Mouse (Mus musculus): Measurements from ENCODE around the gene Samd8. TPM values are rescaled to one million over a fixed set of nuclear protein-coding genes. Genes with fewer than 3 reads are reported as not detected.

Gene Samd8
- total RNA-seq, 1 experiment from 2014 or later = 9.4 TPM

DNA sequence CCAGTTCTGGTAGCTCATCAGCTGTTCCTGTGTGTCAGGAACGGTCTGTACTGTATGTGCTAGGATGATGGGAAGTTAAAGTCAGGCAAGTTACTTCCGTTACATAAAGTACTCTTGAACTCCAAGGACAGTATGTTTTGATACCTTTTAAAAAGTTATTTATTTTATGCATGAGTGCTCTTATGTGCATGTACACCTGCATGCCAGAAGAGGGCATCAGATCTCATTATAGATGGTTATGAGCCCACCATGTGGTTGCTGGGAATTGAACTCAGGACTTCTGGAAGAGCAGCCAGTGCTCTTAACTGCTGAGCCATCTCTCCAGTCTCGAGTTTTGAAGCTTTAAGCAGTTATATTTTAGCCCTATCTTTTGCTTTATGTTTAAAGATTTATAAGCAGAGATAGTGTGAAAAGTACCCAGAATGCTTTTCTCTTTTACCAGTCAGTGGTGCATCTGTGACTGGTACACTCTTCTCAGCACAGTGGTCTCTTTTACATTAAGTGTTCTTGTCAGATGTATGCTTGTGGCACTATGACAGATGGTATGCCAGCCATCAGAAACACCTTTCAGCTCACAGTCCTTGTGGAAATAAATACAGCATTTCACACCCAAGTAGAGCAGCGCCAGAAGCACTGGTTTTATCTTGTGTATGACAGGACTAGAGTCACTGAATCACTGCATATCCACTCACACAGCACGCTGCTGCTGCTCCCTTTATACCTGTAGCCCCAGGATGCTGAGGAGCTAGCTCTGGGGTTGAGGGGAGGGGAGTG lies 91.7 kb downstream of the Samd8 start:
- ATAC-seq (replicated peaks in 1 of 2; ENCODE audit: insufficient read depth in 1 of 2, low FRiP score in 2 of 2, low TSS enrichment in 1 of 2, low read depth in 1 of 2, poor library complexity in 2 of 2, severe bottlenecking in 2 of 2) = no peak

DNA sequence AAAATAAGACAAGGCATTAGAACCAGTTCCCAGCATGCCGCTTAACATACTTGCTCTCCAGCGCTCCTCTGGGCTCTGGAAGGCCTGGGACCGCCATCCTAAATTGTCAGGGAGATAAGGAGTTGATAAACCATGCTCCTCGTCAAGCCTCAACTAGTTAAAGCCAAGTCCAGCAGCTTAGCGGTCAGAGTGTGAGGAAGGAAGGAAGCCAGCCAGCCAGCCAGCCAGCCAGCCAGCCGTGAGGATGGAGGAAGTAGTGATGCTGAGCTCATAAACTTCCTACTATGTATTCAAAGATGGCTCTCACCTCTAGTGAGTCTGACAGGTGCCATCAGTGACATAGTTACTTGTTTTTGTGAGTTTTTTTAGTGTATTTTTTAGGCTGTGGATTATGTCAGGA lies 92.9 kb downstream of the Samd8 start:
- ATAC-seq (replicated peaks in 1 of 2; ENCODE audit: insufficient read depth in 1 of 2, low FRiP score in 2 of 2, low TSS enrichment in 1 of 2, low read depth in 1 of 2, poor library complexity in 2 of 2, severe bottlenecking in 2 of 2) = no peak

DNA sequence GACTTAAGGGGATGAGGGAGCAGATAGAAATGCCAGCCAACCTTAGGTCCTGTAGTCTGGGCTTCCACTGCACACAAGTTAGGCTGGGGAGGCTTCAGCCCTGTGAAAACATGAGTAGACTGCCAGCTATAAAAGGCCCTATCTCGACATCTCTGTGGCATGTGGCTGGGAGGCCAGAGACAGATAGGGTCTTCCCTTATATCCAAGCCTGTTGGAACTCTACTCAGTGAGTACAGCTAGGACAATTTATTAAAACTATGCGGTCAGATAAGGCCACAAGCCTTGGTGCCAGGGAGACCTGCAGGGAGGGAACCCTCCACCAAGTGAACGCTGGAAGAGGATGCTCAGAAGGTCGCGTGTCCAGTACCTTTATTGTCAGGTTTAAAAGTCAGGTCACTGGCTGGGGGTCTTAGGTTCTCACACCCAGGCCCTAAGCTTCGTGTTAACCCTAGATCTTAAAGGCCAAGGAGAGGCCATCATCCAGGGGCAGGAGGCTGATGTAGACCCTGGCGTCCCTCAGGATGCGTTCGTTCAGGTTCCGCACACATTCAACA lies 96.6 kb downstream of the Samd8 start:
- ATAC-seq (replicated peaks in 1 of 2; ENCODE audit: insufficient read depth in 1 of 2, low FRiP score in 2 of 2, low TSS enrichment in 1 of 2, low read depth in 1 of 2, poor library complexity in 2 of 2, severe bottlenecking in 2 of 2) = no peak

DNA sequence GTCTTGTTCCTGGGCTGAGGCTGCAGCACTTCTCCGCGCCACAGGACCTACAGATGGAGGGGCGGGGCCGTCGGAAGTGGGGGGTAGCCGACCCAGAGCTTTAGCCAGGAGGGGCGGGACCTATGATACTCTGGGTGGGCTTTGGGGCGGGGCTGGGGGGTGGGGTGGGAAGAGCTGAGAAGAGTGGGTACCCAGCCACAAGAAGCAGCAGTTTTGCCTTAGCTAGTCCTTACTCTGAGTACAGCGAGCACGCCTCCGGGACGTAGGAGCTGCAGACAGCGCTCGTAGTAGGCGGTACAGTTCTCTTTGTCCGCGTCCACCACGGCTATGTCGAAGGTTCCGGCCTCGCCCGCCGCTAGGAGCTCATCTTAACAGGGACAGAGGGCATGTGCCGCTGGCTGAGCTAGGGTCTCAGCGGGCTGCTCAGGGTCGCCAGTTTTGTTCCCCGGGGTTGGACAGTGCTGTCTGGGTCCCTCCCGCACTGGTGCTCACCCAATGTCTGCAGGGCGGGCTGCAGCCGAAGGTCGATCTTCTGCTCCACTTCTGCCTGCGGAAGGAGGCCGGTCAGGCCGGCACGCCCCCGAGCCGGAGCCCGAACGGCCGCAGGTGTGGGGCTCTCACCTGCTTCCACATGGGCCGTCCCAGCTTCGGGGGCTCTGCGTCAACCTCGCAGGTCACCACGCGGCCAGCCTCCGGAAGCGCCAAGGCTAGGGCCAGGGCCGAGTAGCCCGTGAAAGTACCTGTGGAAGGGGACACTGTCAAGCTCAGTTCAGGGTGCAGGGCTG lies 97.2 kb downstream of the Samd8 start:
- peak; percentile 28 to 33 for ATAC-seq (replicated peaks in 1 of 2; ENCODE audit: insufficient read depth in 1 of 2, low FRiP score in 2 of 2, low TSS enrichment in 1 of 2, low read depth in 1 of 2, poor library complexity in 2 of 2, severe bottlenecking in 2 of 2)

Other genes with a start within 250 kb of the Samd8 start
- not detected in 2 replicates for gene Dupd1, start 36.0 kb upstream of the Samd8 start, total RNA-seq (2017)
- gene Dusp13, start 650 bp downstream of the Samd8 start, total RNA-seq (2017) = not detected in 2 replicates
- gene Vdac2, start 74.7 kb downstream of the Samd8 start, total RNA-seq (2017) = 301 and 303 TPM in 2 replicates
- gene Comtd1, start 98.4 kb downstream of the Samd8 start, total RNA-seq (2017) = 5.2 and 14.4 TPM in 2 replicates
- 0.40 and 1.4 TPM in 2 replicates for gene Zfp503, start 239.1 kb downstream of the Samd8 start, total RNA-seq (2017)

Data from hematopoietic stem cell, adult 5-6 weeks (primary cell).